Mouse (Mus musculus): Measurements from ENCODE around the gene Foxn3. TPM values are rescaled to one million over a fixed set of nuclear protein-coding genes. Genes with fewer than 3 reads are reported as not detected.

Gene Foxn3
- polyA plus RNA-seq, 1 experiment from 2014 or later = 41.9 TPM

DNA sequence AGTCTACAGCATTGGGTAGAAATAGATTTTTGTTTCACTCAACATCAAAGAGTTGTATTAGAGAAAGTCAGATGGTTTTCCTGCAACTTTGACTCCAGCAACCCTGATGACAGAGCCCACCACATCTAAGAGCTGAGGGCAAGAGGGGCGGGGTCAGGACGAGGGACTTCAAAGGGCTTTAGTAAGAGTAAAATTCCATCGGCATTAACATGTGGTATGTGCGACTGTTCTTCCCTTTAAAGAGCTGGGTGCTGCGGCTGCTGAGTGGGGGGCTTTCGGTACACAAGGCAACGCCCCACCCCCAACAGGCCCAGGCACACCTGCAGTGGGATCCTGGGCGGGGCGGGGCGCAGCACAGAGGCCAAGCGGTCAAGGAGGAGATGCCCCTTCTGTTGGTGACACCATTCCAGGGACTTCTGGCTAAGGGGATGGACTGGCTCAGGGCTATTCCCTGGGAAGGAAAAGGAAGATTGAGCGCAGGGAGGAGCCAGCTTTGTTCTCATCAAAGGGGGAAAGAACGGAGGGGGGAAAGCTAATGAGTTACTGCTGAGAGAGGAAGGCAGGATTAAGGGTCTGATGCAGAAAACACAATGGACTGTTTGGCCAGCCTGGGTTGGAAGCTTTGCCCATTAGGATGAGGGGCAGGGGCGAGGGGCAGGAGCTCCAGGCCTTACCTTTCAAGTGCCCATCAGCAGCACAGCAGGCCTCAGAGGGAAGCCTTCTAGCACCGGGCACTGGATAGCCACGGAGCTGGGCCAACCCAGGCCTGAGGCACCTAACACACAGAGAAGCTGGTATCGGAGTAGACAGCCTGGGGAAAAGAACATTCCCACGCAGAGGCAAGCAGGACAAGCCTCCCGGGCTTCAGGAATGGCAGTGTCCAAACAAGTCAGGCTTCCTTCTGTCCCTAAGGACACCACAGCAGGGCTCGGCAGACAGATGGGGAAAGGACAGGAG is 233.8 kb downstream of the Foxn3 start:
- TF ChIP-seq CTCF (IDR thresholded peaks at IDR 0.05; ENCODE audit: low read depth) = no peak
- ATAC-seq = no peak
- H3K27me3 ChIP-seq (replicated peaks; ENCODE audit: control insufficient read depth, insufficient read depth, low read length) = no peaks in the 10 kb centered on the region
- no peak overlapping the region for H3K9ac ChIP-seq (ENCODE audit: low read depth, low read length)
- H3K4me1 ChIP-seq (replicated peaks; ENCODE audit: control insufficient read depth, insufficient read depth, low read length) = 0 out of 2 replicates have a peak, but pooled peaks cover 7% of the 10 kb centered on the region
- no peaks in the 10 kb centered on the region for H3K9me3 ChIP-seq (ENCODE audit: control insufficient read depth)
- no peak overlapping the region for H3K27ac ChIP-seq (ENCODE audit: low read depth, low read length)
- no peaks in the 10 kb centered on the region; the same call in 1 of the 2 replicates for H3K36me3 ChIP-seq (ENCODE audit: control insufficient read depth, insufficient read depth)
- H3K4me3 ChIP-seq (ENCODE audit: low read depth, low read length) = no peak overlapping the region
- 53% methylated on average over 19 of the region's 20 CpGs for WGBS
- no peak overlapping the region for H3K4me2 ChIP-seq (replicated peaks; ENCODE audit: low read depth)

DNA sequence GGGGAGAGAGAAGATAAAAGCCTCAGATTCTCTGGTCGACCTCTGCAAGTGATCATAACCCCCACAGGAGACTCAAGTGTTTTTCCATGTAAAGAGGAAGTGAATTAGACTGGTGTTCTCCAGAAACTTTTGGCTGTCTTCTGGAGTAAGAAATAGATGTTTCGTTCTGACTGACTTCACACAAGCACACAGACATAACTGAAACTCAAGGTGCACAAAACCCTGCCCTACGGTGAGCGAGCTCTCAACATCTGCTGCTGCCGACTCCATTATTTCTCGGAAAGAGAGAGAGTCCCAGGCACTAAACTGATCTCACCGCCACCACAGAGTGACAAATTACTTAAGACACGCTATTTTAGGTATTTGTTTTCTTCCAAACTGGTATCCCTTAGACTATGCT is 237.2 kb downstream of the Foxn3 start:
- H3K9me3 ChIP-seq (ENCODE audit: control insufficient read depth) = no peaks in the 10 kb centered on the region
- ATAC-seq = no peak

DNA sequence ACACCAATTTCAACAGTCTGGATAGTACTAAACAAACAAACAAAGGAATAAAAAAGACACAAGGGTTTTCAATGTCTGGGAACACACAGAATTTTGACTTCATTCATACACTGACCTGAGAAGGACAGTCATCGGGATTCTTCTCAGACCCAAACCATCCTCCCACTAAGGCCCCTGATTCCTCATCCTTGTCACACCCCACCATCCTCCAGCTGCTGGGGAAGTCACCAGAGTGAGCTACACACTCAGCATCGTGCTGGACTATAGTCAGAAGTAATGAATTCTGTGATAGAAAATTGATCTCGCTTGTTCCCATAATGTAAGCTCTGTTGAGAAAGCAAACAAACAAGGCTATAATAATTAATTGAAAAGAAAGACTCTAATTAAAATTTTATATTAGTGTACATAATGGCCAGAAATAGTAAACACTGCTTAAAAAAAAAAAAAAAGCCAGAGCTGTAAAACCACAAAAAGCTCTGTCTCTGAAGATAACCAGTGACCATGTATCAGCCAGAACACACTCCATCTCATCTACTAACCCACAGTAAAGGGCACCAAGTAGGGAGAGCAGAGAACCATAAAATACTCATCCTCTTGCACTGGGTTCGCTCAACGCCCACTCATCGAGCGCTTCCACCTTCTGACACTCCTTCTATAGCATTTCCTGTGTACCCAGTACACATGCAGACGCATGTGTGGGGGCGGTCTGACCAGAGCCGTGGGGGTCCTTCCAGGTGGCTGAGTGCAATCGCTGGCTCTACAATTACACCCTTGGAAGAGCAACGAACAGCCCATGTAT is 241.6 kb downstream of the Foxn3 start:
- 81% methylated on average over 12 of the region's 12 CpGs for WGBS
- Histone ChIP-seq H3K36me3 (ENCODE audit: control insufficient read depth, insufficient read depth) (no peaks in the 10 kb centered on the region), H3K27me3 (replicated peaks; ENCODE audit: control insufficient read depth, insufficient read depth, low read length) (no peaks in the 10 kb centered on the region), H3K4me3 (ENCODE audit: low read depth, low read length) (no peak overlapping the region), H3K27ac (ENCODE audit: low read depth, low read length) (no peak overlapping the region), H3K9ac (ENCODE audit: low read depth, low read length) (no peak overlapping the region), H3K4me1 (replicated peaks; ENCODE audit: control insufficient read depth, insufficient read depth, low read length) (peaks cover 8% of the 10 kb centered on the region; the same call in 1 of the 2 replicates), H3K4me2 (replicated peaks; ENCODE audit: low read depth) (no peak overlapping the region), H3K9me3 (ENCODE audit: control insufficient read depth) (no peaks in the 10 kb centered on the region)
- no peak for ATAC-seq
- no peak for TF ChIP-seq CTCF (IDR thresholded peaks at IDR 0.05; ENCODE audit: low read depth)

More for the DNA sequence above, 237.2 kb downstream of the Foxn3 start:
- Histone ChIP-seq H3K27me3 (replicated peaks; ENCODE audit: control insufficient read depth, insufficient read depth, low read length) (no peaks in the 10 kb centered on the region), H3K4me1 (replicated peaks; ENCODE audit: control insufficient read depth, insufficient read depth, low read length) (0 out of 2 replicates have a peak, but pooled peaks cover 3% of the 10 kb centered on the region), H3K9ac (ENCODE audit: low read depth, low read length) (no peak overlapping the region), H3K4me2 (replicated peaks; ENCODE audit: low read depth) (no peak overlapping the region), H3K36me3 (ENCODE audit: control insufficient read depth, insufficient read depth) (no peaks in the 10 kb centered on the region), H3K27ac (ENCODE audit: low read depth, low read length) (no peak overlapping the region), H3K4me3 (ENCODE audit: low read depth, low read length) (no peak overlapping the region)
- WGBS = 64% methylated on average over 8 of the region's 8 CpGs
- no peak for TF ChIP-seq CTCF (IDR thresholded peaks at IDR 0.05; ENCODE audit: low read depth)

DNA sequence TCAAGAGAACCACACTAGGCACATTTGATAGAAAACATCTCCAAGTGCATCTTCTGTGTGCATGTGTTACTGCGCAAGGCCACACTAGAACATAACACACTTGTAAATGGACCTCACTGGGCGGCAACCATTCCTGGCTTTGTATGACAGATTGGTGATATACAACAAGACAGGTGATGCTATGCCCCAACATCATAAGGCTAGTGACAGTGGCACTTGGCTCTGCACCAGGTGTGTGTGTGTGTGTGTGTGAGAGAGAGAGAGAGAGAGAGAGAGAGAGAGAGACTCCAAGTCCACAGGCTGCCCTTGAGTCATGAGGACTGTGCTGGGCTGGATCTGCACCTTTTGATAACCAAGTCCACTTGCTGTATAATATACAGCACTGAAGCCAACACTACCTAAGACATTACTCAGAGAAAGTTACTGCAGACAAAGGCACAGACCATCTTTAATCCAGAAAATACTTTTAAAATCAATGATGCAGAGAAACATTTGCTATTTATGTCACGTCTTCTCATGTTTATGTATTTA is 242.4 kb downstream of the Foxn3 start:
- Histone ChIP-seq H3K27me3 (replicated peaks; ENCODE audit: control insufficient read depth, insufficient read depth, low read length) (no peaks in the 10 kb centered on the region), H3K36me3 (ENCODE audit: control insufficient read depth, insufficient read depth) (no peaks in the 10 kb centered on the region), H3K27ac (ENCODE audit: low read depth, low read length) (no peak overlapping the region), H3K9ac (ENCODE audit: low read depth, low read length) (no peak overlapping the region), H3K4me1 (replicated peaks; ENCODE audit: control insufficient read depth, insufficient read depth, low read length) (peaks cover 8% of the 10 kb centered on the region; the same call in 1 of the 2 replicates), H3K4me3 (ENCODE audit: low read depth, low read length) (no peak overlapping the region), H3K9me3 (ENCODE audit: control insufficient read depth) (no peaks in the 10 kb centered on the region), H3K4me2 (replicated peaks; ENCODE audit: low read depth) (no peak overlapping the region)
- ATAC-seq = no peak
- WGBS = 92% methylated on average over 3 of the region's 3 CpGs
- TF ChIP-seq CTCF (IDR thresholded peaks at IDR 0.05; ENCODE audit: low read depth) = no peak

DNA sequence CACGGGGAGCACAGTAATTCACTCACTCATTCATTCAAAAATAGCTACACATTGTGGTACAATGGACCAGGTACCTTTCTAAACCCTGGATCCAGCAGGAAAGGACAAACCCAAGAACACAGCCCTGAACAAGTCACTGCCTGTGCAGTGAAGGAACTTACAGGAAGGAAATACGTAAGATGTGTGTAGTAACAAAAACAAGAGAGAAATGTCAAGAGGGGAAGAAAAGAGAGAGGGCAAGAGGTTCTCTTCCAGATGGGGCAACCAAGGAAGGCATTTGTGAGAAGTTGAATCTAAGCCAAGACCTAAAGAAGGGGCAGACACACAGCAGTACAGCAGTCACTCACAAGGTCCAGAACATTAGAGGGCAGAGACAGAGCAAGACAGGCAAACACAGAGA is 243.5 kb downstream of the Foxn3 start:
- no peaks in the 10 kb centered on the region for H3K27me3 ChIP-seq (replicated peaks; ENCODE audit: control insufficient read depth, insufficient read depth, low read length)
- H3K9ac ChIP-seq (ENCODE audit: low read depth, low read length) = no peak overlapping the region
- H3K36me3 ChIP-seq (ENCODE audit: control insufficient read depth, insufficient read depth) = no peaks in the 10 kb centered on the region
- no peak for ATAC-seq
- peaks cover 8% of the 10 kb centered on the region; the same call in 1 of the 2 replicates for H3K4me1 ChIP-seq (replicated peaks; ENCODE audit: control insufficient read depth, insufficient read depth, low read length)
- no peak overlapping the region for H3K4me2 ChIP-seq (replicated peaks; ENCODE audit: low read depth)
- no peak overlapping the region for H3K27ac ChIP-seq (ENCODE audit: low read depth, low read length)
- TF ChIP-seq CTCF (IDR thresholded peaks at IDR 0.05; ENCODE audit: low read depth) = no peak
- H3K4me3 ChIP-seq (ENCODE audit: low read depth, low read length) = no peak overlapping the region
- 83% methylated on average over 2 of the region's 2 CpGs for WGBS
- no peaks in the 10 kb centered on the region for H3K9me3 ChIP-seq (ENCODE audit: control insufficient read depth)

DNA sequence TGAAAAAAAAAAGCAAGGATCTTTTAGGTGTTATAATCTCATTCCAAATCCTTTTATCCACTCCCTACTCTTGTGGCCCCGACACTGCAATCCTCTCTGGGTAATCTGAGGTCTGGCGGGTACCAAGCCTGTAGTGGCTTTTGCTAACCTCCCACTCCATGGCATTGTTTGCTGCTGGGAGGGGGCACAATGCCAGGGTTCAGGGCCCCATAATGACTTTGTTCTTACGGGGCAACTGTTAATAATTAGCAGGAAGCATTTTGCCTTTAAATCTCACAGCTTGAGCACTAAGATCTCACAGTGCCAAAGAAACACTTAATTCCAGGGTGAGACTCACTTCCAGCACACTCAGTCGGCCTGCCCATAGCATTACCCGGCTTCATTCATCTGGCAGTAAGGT is 244.2 kb downstream of the Foxn3 start:
- Histone ChIP-seq H3K4me2 (replicated peaks; ENCODE audit: low read depth) (no peak overlapping the region), H3K27me3 (replicated peaks; ENCODE audit: control insufficient read depth, insufficient read depth, low read length) (no peaks in the 10 kb centered on the region), H3K36me3 (ENCODE audit: control insufficient read depth, insufficient read depth) (no peaks in the 10 kb centered on the region), H3K4me1 (replicated peaks; ENCODE audit: control insufficient read depth, insufficient read depth, low read length) (peaks cover 8% of the 10 kb centered on the region; the same call in 1 of the 2 replicates), H3K9ac (ENCODE audit: low read depth, low read length) (no peak overlapping the region), H3K4me3 (ENCODE audit: low read depth, low read length) (no peak overlapping the region), H3K27ac (ENCODE audit: low read depth, low read length) (no peak overlapping the region), H3K9me3 (ENCODE audit: control insufficient read depth) (no peaks in the 10 kb centered on the region)
- 48% methylated on average over 5 of the region's 5 CpGs for WGBS
- no peak for ATAC-seq
- no peak for TF ChIP-seq CTCF (IDR thresholded peaks at IDR 0.05; ENCODE audit: low read depth)

Data from intestine, postnatal 0 days (tissue).